Mouse (Mus musculus) ES-Bruce4 (cell line): ENCODE data around the gene Magi2. TPM values are rescaled to one million over a fixed set of nuclear protein-coding genes. Genes with fewer than 3 reads are reported as not detected.

ENCODE experiments used
- H3K27ac ChIP-seq: 2 replicates; pipeline ENCODE4 v1.5.1; 2012; ENCODE audit warnings: low read length, inconsistent platforms; ENCODE audit not compliant: insufficient read depth
- H3K27me3 ChIP-seq: 2 replicates; pipeline ENCODE4 v1.6.1; 2012; ENCODE audit warnings: mild to moderate bottlenecking, low read length, inconsistent platforms; ENCODE audit not compliant: control insufficient read depth, poor library complexity, insufficient read depth, severe bottlenecking
- H3K36me3 ChIP-seq: 2 replicates; pipeline ENCODE4 v1.6.1; 2012; ENCODE audit warnings: inconsistent platforms, mild to moderate bottlenecking, low read length, moderate library complexity; ENCODE audit not compliant: control insufficient read depth, poor library complexity, insufficient read depth, severe bottlenecking
- H3K4me1 ChIP-seq: one replicate; pipeline ENCODE4 v1.8.1; 2011; ENCODE audit warnings: low read length; ENCODE audit not compliant: control insufficient read depth, insufficient read depth
- H3K4me3 ChIP-seq: 2 replicates; pipeline ENCODE4 v1.5.1; 2011; ENCODE audit warnings: low read depth, mild to moderate bottlenecking, low read length
- H3K9ac ChIP-seq: 2 replicates; pipeline ENCODE4 v1.6.1; 2012; ENCODE audit warnings: low read depth, mild to moderate bottlenecking, inconsistent platforms; ENCODE audit not compliant: poor library complexity, severe bottlenecking
- H3K9me3 ChIP-seq: replicated peaks from 2 replicates; pipeline ENCODE4 v1.6.1; 2012; ENCODE audit warnings: mild to moderate bottlenecking, low read length, inconsistent platforms; ENCODE audit not compliant: control insufficient read depth, poor library complexity, insufficient read depth, severe bottlenecking
- CTCF ChIP-seq: IDR thresholded peaks from one replicate; pipeline ENCODE4 v1.8.1; 2011; ENCODE audit warnings: low read depth, low read length
- EP300 ChIP-seq: IDR thresholded peaks from 2 replicates; pipeline ENCODE4 v1.6.1; 2011; ENCODE audit warnings: low read depth, low read length; ENCODE audit not compliant: insufficient read depth
- POLR2A ChIP-seq: IDR thresholded peaks from one replicate; pipeline ENCODE4 v1.8.1; 2011; ENCODE audit warnings: low read length; ENCODE audit not compliant: insufficient read depth
- polyA plus RNA-seq: library from polyadenylated mRNA; stranded (reverse); fragments of >200 nt; gene quantifications from 2 replicates; pipeline ENCODE4 v1.2.4, GENCODE M21; 2011; ENCODE audit warnings: low read depth; ENCODE audit not compliant: missing spikeins, insufficient read depth, insufficient read length

Gene Magi2
- polyA plus RNA-seq, 1 experiment = 1.8 TPM

DNA sequence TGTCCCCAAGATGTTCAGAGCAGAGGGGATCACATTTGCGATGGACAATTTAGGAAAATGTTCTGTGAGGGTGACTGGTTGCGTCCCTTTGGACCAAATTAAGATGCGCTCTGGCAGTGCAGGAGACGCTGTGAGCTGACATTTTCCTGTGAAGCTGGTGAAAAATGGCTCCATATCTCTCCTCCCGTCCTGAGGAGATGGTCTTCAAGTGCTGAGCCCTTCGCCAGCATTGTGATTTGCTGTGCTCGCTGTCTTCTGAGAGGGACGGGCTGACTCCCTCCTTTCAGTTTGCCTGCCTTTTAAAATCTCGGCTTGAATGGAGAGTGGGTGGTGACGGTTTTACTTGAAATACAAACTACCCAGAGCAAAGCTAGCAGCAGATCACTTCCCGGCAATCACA is 682.2 kb downstream of the Magi2 start:
- Histone ChIP-seq H3K4me3 (no peak overlapping the region), H3K9me3 (no peaks in the 10 kb centered on the region; the same call in 1 of the 2 replicates), H3K27ac (no peak overlapping the region), H3K4me1 (peaks cover 3% of the 10 kb centered on the region), H3K27me3 (no peaks in the 10 kb centered on the region; the same call in 1 of the 2 replicates), H3K36me3 (no peaks in the 10 kb centered on the region), H3K9ac (no peak overlapping the region)
- no peak for TF ChIP-seq EP300
- TF ChIP-seq CTCF = no peak
- TF ChIP-seq POLR2A = no peak

DNA sequence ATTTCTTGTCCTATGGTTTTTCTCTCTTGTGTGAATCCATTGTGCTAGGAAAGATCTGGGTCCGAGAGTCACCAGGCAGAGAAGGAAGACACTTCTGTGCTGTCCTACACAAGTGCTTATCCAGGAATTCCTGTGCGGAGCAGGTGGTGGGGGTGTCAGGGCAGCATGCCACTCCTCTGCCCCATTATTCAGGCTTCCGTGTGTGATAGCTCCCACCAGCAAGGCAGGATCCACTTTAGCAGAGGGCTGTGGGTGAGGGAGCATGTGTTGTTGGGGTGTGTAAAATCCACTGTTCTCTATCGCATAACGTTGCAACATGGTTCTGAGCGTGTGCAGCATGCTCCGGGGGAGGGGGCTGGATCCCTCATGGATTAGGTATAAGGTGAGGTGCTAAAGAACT is 682.8 kb downstream of the Magi2 start:
- TF ChIP-seq CTCF = no peak
- TF ChIP-seq EP300 = no peak
- TF ChIP-seq POLR2A = no peak
- Histone ChIP-seq H3K9ac (no peak overlapping the region), H3K4me1 (peaks cover 3% of the 10 kb centered on the region), H3K36me3 (no peaks in the 10 kb centered on the region), H3K27ac (no peak overlapping the region), H3K9me3 (no peaks in the 10 kb centered on the region; the same call in 1 of the 2 replicates), H3K4me3 (no peak overlapping the region), H3K27me3 (no peaks in the 10 kb centered on the region; the same call in 1 of the 2 replicates)

DNA sequence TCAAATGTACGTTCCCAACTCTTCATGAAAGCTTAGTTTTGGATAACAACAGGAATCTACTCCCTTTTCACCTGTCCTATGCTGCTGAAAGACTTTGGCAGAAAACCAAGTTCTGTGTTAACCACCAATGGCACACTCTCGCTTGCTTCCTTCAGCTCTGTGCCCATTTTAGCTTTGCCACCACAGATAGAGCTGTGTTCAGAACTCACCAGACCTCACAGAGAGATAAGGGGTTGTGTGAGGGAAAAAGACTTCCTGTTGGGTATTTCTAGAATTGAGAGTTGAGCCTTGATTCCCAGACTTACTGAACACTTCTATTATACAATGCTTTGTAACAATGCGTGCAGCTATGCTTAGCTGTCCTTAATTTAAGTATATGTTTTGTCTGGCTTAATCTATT is 705.3 kb downstream of the Magi2 start:
- H3K27me3 ChIP-seq = no peaks in the 10 kb centered on the region; the same call in 1 of the 2 replicates
- no peak overlapping the region for H3K27ac ChIP-seq
- TF ChIP-seq EP300 (no peak), POLR2A (no peak), CTCF (no peak)
- H3K36me3 ChIP-seq = no peaks in the 10 kb centered on the region
- no peaks in the 10 kb centered on the region for H3K9me3 ChIP-seq
- no peak overlapping the region for H3K4me3 ChIP-seq
- H3K4me1 ChIP-seq = no peaks in the 10 kb centered on the region
- no peak overlapping the region for H3K9ac ChIP-seq

DNA sequence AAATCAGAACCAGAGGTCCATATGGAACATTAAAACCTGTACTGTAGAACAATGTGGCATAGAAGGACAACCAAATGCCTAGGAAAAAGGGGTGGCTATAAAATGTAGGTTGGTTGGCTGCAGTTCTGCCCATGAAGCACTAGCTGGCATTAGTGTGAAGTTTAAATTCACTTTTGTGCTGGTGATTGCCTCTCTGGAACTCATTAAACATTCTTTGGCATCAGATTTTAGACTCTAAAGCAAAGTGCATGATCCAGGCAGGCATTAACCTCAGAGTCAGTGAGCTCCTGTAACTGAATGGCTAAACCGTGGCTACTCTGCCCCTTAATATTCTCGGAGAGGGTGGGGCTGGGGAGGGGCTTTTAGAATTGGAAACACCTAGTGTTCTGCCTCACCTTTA is 706.4 kb downstream of the Magi2 start:
- no peak for TF ChIP-seq CTCF
- TF ChIP-seq POLR2A = no peak
- TF ChIP-seq EP300 = no peak
- Histone ChIP-seq H3K27me3 (no peaks in the 10 kb centered on the region), H3K27ac (no peak overlapping the region)

DNA sequence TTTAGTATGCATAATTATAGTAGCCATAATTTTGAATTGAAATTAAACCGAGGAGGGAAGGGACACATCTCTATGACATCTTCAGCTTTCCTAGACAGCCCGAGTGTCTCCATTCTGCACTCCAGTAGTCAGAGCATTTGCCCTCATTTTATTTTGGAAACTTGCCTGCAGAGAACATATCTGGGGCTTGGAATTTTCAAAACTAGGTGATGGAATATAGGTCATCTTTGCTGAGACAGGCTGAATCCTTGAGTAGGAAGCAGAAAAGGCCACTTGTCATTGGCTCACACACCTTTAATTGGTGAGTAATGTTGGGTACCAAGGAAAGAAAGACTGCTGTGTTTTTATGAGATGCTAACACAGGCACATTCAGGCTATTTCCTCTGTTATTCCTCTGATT is 724.3 kb downstream of the Magi2 start:
- H3K9ac ChIP-seq = no peak overlapping the region
- H3K27ac ChIP-seq = no peak overlapping the region
- no peak for TF ChIP-seq EP300
- TF ChIP-seq POLR2A = no peak
- TF ChIP-seq CTCF = no peak
- H3K27me3 ChIP-seq = no peaks in the 10 kb centered on the region
- H3K36me3 ChIP-seq = no peaks in the 10 kb centered on the region
- H3K4me1 ChIP-seq = no peaks in the 10 kb centered on the region
- H3K4me3 ChIP-seq = no peak overlapping the region
- no peaks in the 10 kb centered on the region for H3K9me3 ChIP-seq

More for the DNA sequence above, 706.4 kb downstream of the Magi2 start:
- H3K4me3 ChIP-seq = no peak overlapping the region
- no peak overlapping the region for H3K9ac ChIP-seq
- H3K36me3 ChIP-seq = no peaks in the 10 kb centered on the region
- H3K9me3 ChIP-seq = no peaks in the 10 kb centered on the region
- no peaks in the 10 kb centered on the region for H3K4me1 ChIP-seq

DNA sequence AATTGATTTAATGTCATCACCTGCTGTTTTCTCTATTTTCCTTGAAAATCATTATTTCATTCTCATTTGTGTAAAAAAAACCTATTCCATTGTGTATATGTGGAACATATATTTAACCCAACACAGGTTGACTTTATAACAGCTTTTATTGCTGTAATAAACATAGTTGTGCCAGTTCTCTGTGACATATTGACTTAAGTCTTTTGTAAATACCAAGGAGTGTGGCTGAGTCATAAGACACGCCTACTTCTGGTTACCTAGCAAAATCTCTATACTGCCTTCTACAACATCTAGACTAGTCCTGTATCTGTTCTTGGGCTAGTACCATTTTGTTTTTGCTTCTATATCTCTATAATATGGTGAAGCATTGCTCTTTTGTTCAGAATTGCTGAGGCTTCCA is 737.3 kb downstream of the Magi2 start:
- TF ChIP-seq EP300 (no peak), CTCF (no peak), POLR2A (no peak)
- no peak overlapping the region for H3K4me3 ChIP-seq
- no peak overlapping the region for H3K9ac ChIP-seq

More for the DNA sequence above, 737.3 kb downstream of the Magi2 start:
- Histone ChIP-seq H3K27me3 (no peaks in the 10 kb centered on the region), H3K36me3 (no peaks in the 10 kb centered on the region), H3K4me1 (no peaks in the 10 kb centered on the region), H3K9me3 (no peaks in the 10 kb centered on the region), H3K27ac (no peak overlapping the region)
